Mouse (Mus musculus): ENCODE measurements around the gene Galnt13.
"Not testable (repeated sequence)": the region's sequence is repeated elsewhere in the genome, so short reads cannot be mapped to it uniquely, and the experiment has no call there.

Galnt13 gene

GRCm38 (mm10) chr2:54936369-54936768 is 500.3 kb downstream of the Galnt13 start:
- no peak for DNase-seq

- no peak for DNase-seq
Measured at GRCm38 (mm10) chr2:54937306-54937705, 501.2 kb downstream of the Galnt13 start.

DNA sequence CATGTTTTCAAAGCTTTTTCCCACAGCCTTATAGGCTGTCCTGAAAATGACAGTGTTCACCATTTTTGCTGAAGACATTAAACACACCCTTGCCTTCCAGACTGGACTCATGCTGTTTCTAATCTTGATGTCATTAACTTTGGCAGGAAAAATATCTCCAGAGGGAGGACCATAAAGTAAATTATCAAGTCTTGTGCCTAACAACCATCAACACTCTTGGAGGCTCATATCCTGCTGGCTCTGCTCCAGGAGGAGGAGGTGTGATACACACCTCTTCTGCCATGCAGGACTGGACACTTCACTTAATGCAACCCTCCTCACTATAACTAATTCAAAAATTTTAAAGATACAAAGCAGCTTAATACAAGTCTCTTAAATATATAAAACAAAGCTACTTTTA is 502.0 kb downstream of the Galnt13 start:
- DNase-seq = no peak

- DNase-seq = no peak
Measured at GRCm38 (mm10) chr2:54943386-54943785, 507.3 kb downstream of the Galnt13 start.

DNA sequence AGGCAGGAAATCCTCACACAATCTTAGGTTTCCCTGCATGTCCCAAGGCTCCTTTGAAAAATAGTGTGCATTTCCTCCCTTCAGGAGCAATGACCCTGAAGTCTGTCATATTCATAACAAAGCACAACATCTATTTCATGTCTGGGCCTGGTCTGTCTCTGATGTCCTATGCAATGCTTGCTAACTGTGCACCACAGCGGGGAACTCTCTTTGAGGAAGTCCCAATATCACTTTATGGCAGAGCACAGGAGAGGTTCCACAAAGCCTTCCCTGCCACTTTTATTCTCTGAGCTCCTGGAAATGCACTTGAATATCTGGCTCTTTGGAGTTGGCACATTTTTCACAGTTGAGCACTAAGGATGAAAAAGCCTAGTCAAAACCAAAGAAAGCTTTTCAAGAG is 547.7 kb downstream of the Galnt13 start:
- no peak for DNase-seq

GRCm38 (mm10) chr2:55022539-55022938 is 586.4 kb downstream of the Galnt13 start:
- not testable (repeated sequence) for DNase-seq

GRCm38 (mm10) chr2:55034610-55035009 is 598.5 kb downstream of the Galnt13 start:
- no peak for DNase-seq

GRCm38 (mm10) chr2:55065469-55066315 is 629.6 kb downstream of the Galnt13 start:
- DNase-seq = no peak

- no peak for DNase-seq
Measured at GRCm38 (mm10) chr2:55085580-55085979, 649.5 kb downstream of the Galnt13 start.

- no peak for DNase-seq
Measured at GRCm38 (mm10) chr2:55088034-55088433, 651.9 kb downstream of the Galnt13 start.

- DNase-seq = peak; percentile 62
Measured at GRCm38 (mm10) chr2:55090332-55090731, 654.2 kb downstream of the Galnt13 start.

- no peak for DNase-seq
Measured at GRCm38 (mm10) chr2:55091495-55091894, 655.4 kb downstream of the Galnt13 start.

GRCm38 (mm10) chr2:55099100-55099499 is 663.0 kb downstream of the Galnt13 start:
- no peak for DNase-seq

DNA sequence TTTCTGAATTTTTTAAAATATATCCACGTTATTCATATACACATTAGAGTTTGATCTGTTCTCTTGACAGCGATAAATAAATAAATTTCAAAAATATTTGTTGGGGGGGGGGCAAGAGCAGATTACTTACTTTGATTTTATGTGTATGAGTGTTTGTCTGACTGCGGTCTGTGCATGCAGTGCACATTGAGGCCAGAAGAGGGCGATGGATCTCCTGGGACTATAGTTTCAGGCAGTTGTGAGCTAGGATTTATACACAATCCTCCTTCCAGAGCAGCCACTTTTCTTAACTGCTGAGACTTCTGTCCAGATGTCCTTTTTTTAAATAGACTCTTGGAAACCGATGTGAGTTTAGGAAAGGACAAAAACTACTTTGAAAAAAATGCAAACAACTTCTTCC is 665.2 kb downstream of the Galnt13 start:
- DNase-seq = peak; percentile 38

GRCm38 (mm10) chr2:55103521-55103920 is 667.4 kb downstream of the Galnt13 start:
- no peak for DNase-seq

- DNase-seq = no peak
Measured at GRCm38 (mm10) chr2:55107828-55108227, 671.7 kb downstream of the Galnt13 start.

- no peak for DNase-seq
Measured at GRCm38 (mm10) chr2:55153089-55153488, 717.0 kb downstream of the Galnt13 start.

GRCm38 (mm10) chr2:55164781-55165180 is 728.7 kb downstream of the Galnt13 start:
- DNase-seq = no peak
